Mouse (Mus musculus) liver, embryonic 12.5 days (tissue): ENCODE results near the gene Cacng5. TPM values are rescaled to one million over a fixed set of nuclear protein-coding genes. Genes with fewer than 3 reads are reported as not detected.

Source experiments
- polyA plus RNA-seq: library from polyadenylated mRNA; unstranded; fragments of >200 nt; fragmentation: Nextera tagmentation; extraction: Ambion mirVana; gene quantifications from 2 replicates; pipeline ENCODE4 v1.2.1, GENCODE M21; 2016

Cacng5 gene
- polyA plus RNA-seq, 1 experiment from 2014 or later: 0.58 TPM

Other genes with a start within 250 kb of the Cacng5 start
- 0.14 TPM in 1 of 2 replicates, not detected in the other for gene Cacng1, start 198.5 kb downstream of the Cacng5 start, polyA plus RNA-seq
- 0.61 and 0.68 TPM in 2 replicates for gene Cacng4, start 120.5 kb downstream of the Cacng5 start, polyA plus RNA-seq